Mouse (Mus musculus) olfactory bulb, adult 2 months (tissue): ENCODE measurements around the gene Col26a1.

Source experiments
- CTCF ChIP-seq: fragments of 200-500 bp; IDR thresholded peaks from 2 replicates; pipeline ENCODE4 v1.5.1; 2012; ENCODE audit warnings: low read depth, mild to moderate bottlenecking, low read length, moderate library complexity; ENCODE audit not compliant: insufficient read depth
- POLR2A ChIP-seq: fragments of 200-500 bp; IDR thresholded peaks from 2 replicates; pipeline ENCODE4 v1.6.1; 2012; ENCODE audit warnings: mild to moderate bottlenecking, low read depth, low read length, moderate library complexity; ENCODE audit not compliant: insufficient read depth

DNA sequence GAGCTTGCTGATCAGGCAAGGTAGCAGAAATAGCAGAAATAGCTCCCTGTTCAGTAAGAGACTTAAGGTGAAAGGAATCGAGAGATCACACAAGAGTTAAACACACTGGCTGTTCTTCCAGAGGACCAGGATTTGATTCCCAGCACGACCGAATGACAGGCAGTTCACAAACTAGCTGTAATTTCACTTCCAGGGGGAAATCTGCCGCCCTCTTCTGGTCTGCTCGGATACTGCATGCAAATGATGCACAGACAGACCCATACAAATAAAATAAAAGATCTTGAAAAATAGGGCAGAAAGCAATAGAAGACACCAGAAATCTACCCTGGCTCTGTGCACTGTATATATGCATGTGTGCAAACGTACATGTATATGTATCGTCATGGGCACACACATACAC is 22.6 kb upstream of the Col26a1 start:
- no peak for TF ChIP-seq CTCF
- no peak for TF ChIP-seq POLR2A
